Mouse (Mus musculus): ENCODE results near the gene Stil.

DNA sequence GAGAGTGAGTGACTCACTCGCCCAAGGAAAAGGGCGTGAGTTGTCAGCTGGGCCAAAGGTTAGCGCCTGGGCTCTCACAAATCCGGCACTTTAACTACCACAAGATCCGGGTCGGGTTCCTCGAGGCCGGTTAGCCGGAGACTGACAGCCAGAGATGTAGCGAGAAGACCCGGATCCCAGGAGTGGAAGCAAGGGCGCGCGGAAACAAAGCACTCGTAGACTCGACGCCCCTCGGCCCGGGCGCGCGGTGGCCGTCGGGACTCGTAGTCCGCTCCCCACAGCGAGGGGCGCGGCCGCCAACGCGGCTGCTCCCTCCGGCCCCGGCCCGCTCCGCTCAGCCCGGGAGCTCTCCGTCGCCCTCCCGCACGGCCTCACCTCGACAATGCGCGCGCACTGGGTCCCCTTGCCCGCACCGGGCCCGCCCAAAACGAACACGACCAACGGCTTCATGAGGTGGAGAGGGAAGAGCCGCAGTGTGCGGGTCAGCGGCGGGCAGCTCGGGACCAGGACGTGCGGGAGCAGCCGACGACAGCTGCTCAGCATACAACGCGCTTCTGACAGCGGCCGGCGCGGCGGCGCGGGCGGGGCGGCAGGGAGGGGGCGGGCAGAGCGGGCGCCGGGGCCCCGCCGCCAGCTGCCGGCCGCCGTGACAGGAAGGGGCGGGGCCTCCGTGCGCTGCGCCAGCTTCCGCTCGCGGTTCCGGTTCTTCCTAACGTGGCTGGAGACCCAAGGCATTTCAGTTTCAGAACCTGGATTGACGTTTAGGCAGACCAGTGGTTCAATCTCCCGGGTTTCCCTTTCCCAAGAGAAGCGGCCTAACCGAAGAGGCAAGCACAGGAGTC lies 13.1 kb upstream of the Stil start, which contains the start of gene Cmpk1:
- TF ChIP-seq POLR2A (IDR thresholded peaks at IDR 0.05; ENCODE audit: low read depth, low read length) (peak; percentile 54), CTCF (conservative IDR thresholded peaks at IDR 0.05; ENCODE audit: insufficient read depth, insufficient read length, low read depth, low read length) (no peak)

Data from kidney, adult 2 months (tissue).